Mouse (Mus musculus) adipose tissue, adult 10 weeks (tissue): ENCODE data around the gene 1700040F15Rik. TPM values are rescaled to one million over a fixed set of nuclear protein-coding genes. Genes with fewer than 3 reads are reported as not detected.

ENCODE experiments used
- polyA plus RNA-seq: library from polyadenylated mRNA; stranded (reverse); fragments of 350-450 nt; fragmentation: Illumina TruSeq; extraction: RNeasy Lipid Tissue Mini Kit (QIAGEN cat#74804); gene quantifications from one replicate; pipeline ENCODE4 v1.2.3, GENCODE M21; 2014; ENCODE audit warnings: low read depth, low replicate concordance

1700040F15Rik gene
- not detected for polyA plus RNA-seq

DNA sequence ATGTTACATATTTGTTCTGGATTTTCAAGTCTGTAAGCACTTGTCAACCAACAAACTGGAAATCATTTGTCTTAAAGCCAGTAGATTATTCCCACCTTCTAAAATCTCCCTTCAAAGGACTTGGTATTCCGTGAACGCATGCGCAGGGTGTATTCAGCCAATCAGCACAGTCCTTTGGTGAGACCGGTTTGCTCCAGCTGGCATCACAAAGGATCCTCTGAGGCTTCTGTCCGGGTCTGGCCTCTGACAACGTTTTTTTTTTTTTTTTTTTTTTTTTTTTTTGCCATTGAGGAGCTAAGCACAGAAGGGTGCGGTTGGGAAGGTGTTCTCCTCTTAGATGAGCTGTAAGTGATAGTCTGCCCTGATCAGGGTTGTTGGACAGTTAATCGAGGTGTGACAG is at the start of gene 1700040F15Rik:
TSS of gene 1700040F15Rik (plus strand) at position 301 of the 400 bp plus-strand sequence.

